Mouse (Mus musculus): ENCODE measurements around the gene Iscu.

The Iscu gene

DNA sequence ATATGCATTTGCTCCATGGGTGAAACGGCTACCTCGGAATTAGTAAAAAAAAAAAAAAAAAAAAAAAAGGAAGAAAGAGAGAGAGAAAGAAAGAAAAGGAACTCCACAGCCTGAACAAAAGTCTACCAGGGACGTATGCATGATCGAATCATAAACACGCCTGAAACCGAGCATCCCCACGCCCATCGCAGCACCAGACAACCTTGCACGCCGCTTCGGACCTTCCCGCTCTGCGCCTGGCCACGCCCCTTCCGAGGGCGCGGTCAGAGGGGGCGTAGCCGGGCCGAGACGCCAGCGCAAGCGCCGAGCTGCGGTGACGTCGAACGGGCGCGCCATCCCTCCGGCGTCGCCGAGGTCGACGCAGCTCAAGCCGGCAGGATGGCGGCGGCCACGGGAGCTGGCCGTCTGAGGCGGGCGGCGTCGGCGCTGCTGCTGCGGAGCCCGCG lies at the start of gene Iscu, which contains the start of gene Sart3:
Iscu (plus strand) TSS at position 299 of the 446 bp plus-strand sequence.
Sart3 (minus strand) TSS at position 61 of the 446 bp plus-strand sequence.
- DNase-seq (ENCODE audit: low spot score in 2 of 2) = peak; percentile 92 to 95

DNA sequence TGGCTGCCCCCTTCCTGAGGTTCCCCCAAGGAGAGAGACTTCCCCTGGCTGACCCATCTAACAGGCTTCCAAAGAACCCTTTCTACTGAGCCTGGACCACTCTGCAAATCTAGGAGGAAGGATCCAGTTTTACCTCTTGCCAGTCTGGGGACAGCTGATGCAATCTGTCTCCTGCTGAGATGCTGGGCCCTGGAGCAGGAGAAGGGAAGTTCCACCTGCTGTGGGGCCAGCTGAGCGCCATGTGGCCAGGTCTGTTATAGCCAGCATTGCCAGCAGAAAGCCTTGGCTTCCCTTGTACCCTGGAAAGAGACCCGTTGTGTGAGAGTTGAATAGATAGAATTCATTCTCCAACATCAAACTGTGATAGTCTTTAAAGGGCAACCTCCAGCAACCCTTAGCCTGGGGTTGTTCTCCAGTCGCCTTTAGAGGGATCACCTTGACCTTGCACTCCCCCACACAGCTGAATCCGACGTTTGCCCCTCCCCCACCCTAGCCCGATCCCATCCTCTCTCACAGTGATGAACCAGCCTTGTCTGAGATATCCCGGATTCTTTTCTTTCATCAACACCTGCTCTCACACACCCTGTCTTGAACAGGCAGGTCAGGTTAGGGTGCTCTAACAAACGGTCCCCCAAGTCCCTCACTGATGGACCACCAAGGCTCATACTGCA lies 48.8 kb upstream of the Iscu start:
- no peak for DNase-seq (ENCODE audit: low spot score in 2 of 2)

- DNase-seq (ENCODE audit: low spot score in 2 of 2) = peak; percentile 71 to 78
Observed at GRCm38 (mm10) chr5:113724446-113724845, 48.1 kb upstream of the Iscu start, which contains the start of gene 1700069L16Rik. 1700069L16Rik (minus strand) TSS chr5:113724772.

DNA sequence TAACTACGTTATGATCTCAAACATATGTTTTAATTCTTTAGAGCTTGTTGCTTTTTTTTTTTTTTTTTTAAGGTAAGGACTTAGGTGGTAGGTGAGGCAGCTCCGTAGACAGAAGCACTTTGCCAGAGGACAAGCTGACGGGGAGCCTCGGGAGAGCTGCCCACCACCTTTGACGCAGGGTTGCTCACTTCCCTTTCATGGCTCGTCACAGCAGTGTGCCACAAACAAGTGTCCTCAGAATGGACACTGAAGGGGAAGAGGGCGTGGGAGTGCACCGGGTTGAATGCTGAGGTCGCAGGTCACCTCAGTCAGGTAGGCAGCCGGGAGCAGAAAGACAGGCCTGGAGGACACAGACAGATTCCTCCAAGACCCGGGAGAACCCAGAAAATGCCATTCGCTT lies 47.1 kb upstream of the Iscu start:
- no peak for DNase-seq (ENCODE audit: low spot score in 2 of 2)

GRCm38 (mm10) chr5:113726618-113727017 lies 45.9 kb upstream of the Iscu start:
- DNase-seq (ENCODE audit: low spot score in 2 of 2) = no peak

DNA sequence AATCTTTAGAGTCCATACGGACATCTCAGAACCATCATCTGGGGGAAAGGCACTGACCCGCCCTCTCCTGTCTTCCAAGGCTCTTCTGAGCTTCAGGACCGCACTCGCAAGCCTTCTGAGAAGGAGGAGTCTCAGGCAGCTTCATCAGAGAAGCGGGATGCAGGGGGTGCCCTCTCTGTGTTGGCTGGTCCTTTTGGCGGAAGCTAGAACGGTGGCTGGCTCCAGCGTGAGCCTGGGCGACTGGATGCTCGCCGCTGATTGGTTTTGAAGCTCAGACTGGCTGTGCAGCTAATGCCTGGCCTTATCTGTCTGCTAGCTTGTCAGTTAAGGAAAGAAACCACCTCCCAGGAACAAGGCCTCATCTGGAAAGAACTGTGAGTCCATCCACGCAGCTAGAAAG lies 45.3 kb upstream of the Iscu start:
- DNase-seq (ENCODE audit: low spot score in 2 of 2) = no peak

GRCm38 (mm10) chr5:113728011-113728410 lies 44.5 kb upstream of the Iscu start:
- DNase-seq (ENCODE audit: low spot score in 2 of 2) = no peak

- no peak for DNase-seq (ENCODE audit: low spot score in 2 of 2)
Observed at GRCm38 (mm10) chr5:113728691-113729090, 43.9 kb upstream of the Iscu start.

- DNase-seq (ENCODE audit: low spot score in 2 of 2) = no peak
Observed at GRCm38 (mm10) chr5:113730641-113731121, 41.9 kb upstream of the Iscu start.

- no peak for DNase-seq (ENCODE audit: low spot score in 2 of 2)
Observed at GRCm38 (mm10) chr5:113731174-113731573, 41.4 kb upstream of the Iscu start.

DNA sequence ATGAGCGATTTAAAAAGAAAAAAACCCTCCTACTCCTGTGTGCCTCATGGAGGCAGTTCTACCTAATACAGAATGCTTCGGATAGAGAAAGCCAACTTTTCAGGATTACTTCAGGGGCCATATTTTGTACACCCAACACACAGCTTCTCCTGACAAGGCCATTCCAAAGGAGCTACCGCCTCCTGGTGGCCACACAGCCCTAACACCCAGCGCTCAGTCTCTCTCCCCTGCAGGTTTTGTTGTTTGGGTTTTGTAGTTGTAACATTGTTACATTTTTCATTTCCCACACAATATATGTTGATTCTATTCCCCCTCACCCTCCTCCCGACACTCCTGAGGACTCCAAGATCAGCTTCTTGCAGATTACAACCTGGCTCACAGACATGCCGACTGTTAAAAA lies 40.4 kb upstream of the Iscu start:
- DNase-seq (ENCODE audit: low spot score in 2 of 2) = peak; percentile 40 to 44

- DNase-seq (ENCODE audit: low spot score in 2 of 2) = no peak
Observed at GRCm38 (mm10) chr5:113734376-113734775, 38.2 kb upstream of the Iscu start.

DNA sequence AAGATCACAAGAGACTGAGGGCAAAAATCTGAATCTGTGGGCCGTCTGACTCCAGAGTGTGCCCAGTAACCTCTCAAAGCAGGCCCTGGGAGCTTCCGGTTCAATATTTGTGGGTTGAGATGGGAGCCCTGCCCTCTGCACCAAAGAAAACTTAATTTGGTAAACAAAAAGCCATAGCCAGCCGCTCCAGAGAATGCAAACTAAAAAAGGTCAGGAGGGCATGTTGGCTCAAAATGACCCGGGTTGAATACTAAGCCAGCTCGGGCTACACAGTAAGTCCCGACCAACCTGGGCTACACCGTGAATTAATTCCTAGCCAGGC lies 37.6 kb upstream of the Iscu start:
- no peak for DNase-seq (ENCODE audit: low spot score in 2 of 2)

DNA sequence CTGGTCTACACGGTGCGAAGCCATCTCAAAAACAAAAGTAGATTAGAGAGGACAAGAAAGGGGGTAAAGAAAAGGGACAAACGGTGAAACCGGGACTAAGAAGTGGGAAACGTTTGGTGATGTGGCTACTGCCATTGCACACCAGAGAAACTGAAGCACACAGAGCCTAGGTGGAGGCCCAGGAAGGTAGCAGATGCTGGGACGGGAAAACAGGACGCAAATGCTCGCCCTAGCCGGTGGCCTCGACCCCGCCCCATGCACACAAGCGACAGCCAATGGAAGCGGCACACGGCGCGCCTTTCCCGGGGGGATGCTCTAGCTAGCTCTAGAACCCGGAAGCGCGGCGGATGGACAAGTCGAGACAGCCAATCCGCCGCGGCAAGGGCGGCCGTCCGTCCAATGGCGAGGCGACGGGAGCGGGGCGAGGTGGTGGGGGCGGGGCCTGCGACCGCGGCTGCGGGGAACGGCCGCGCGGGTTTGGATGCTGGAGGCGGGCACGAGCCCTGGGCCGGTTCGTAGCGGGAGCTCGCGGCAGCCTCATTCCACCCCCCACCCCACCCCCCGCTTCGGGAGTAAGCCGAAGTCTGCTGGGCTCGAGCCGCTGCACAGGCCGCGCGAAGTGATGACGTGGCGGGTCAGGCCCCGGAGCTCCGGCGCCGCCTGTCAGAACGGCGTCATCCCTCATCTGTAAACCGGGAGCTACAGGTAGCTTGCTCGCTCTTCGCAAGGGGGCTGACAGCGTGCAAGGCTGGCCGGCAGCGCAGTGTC lies 37.0 kb upstream of the Iscu start, which contains the start of gene Ficd:
Ficd (plus strand) TSS at position 459 of the 768 bp plus-strand sequence.
- DNase-seq (ENCODE audit: low spot score in 2 of 2) = peak; percentile 84 to 90

DNA sequence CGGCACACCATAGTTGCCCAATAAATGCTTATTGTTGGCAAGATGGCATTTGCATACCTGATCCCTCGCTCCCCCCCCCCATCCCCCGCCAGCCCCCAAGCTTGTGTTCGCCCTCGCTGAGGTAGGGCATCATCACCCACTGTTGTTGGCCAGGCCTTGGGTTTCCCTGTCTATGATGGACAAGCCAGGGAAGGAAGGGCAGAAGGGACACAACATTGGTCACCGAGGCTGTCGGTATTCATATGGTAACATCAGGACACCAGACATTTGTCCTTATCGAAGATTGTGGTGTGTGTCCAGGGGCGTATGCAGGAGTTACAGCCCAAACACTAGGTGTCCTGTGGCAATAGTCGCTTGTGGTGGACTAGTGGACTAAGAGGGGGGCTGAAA lies 36.4 kb upstream of the Iscu start:
- DNase-seq (ENCODE audit: low spot score in 2 of 2) = no peak

DNA sequence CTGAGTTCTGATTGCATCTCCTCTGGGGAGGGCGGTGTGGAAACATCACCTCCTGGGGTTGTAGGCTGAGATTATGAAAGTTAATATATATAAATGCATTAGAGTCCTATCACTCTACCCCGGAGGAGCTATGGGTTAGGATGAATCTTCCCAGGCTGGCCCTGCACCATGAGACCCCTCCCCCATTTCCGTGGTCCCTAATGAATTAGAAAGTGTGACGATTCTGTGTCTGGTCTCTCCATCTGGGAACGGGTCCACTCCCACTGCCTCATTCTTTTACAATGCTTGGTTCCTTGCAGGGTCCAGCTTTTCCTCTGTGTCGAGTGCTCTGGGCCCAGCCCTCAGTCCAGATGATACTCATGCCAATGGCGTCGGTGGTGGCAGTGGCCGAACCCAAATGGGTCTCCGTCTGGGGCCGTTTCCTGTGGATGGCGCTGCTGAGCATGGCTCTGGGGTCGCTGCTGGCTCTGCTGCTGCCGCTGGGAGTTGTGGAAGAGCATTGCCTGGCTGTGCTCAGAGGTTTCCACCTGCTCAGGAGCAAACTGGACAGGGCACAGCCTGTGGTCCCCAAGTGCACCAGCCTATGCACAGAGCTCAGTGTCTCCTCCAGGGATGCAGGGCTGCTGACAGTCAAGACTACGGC lies 35.9 kb upstream of the Iscu start:
- no peak for DNase-seq (ENCODE audit: low spot score in 2 of 2)

DNA sequence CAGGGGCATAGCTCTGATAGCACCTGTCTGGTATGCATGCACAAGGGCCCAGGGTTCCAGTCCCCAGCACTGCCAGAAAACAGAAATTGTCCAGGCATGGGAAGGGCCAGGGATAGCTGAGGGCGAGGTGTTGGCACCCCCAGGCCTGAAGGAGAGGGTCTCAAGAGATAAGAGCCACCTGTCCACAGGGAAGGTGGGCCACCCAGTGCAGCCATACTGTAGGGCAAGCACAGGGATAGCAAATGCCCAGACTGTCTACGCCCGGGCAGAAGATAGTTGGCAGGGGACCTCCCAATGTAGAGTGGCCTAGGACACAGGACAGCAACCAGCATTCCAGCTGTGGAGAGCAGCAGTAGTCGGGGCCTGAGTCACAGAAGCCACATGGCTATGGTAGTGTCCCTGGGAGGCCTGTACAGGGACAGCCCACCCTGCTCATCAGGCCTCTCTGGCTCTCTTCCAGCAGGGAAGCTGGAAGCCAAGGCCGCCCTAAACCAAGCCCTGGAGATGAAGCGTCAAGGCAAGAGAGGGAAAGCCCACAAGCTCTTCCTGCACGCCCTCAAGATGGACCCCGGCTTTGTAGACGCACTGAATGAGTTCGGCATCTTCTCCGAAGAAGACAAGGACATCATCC lies 34.8 kb upstream of the Iscu start:
- DNase-seq (ENCODE audit: low spot score in 2 of 2) = no peak

- no peak for DNase-seq (ENCODE audit: low spot score in 2 of 2)
Observed at GRCm38 (mm10) chr5:113747629-113748028, 24.9 kb upstream of the Iscu start.

DNA sequence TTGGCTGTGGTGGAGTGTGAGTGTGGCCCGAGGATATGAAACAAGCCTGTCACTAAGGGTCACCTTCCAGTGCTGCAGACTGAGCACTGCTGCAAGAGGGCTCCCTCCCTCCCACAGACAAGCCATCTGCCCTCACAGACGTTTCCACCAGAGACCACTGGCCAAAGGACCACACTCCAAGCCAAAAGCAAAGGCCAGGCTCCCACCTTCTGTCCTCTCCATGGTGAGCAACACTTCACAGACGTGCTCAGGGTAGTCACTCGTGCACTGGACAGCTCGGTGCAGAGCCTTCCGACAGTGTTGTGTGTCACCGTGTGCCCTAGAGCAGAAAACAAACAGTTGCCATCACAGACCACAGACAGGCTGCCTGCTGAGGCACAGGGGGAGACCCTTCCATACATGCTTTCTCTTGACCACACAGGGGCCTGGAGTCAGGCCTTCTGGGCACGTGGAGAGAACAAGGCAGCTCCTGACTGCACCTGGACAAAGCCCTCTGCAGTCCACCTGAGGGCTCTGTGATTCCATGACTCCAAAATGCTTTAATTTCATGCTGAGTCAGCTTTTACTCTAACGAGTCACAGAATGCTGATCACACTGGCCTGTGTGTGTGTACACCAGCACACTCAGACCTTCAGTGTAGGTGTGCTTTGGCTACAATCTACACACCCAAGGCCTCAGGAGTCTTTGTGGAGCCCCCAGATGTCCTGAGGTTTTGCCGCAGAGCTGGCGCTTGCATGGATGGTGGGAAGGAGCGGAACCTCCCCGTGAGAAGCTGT lies 23.8 kb upstream of the Iscu start:
- DNase-seq (ENCODE audit: low spot score in 2 of 2) = no peak

GRCm38 (mm10) chr5:113751521-113752157 lies 20.9 kb upstream of the Iscu start:
- DNase-seq (ENCODE audit: low spot score in 2 of 2) = no peak

Data from natural killer cell, adult 2 months (primary cell).